Mouse (Mus musculus): ENCODE measurements at regions not wholly inside any gene's neighbourhood (a gene's known extent, or its start where the extent isn't known, plus 50 kb on each side); places are given as distances from the start of the nearest gene placed in this dataset.

DNA sequence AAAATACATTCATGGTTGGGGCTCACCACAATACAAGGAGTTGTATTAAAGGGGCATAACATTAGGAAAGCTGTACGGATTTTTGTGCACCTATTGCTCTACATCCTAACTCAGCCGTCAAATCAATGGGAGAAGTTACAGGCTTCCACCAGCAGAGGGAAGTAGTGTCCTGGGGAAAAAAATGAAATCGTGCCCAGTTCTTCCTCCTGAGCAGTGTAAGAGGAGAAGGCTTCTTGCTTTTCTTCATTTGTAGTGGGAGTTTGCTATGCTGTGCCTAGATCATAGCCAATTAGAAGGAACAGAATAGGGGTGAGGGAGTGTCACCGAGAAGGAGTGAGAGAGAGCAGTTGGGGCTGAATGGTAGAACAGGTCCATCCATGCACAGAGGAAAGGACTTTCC lies 108.7 kb upstream of the Dcbld2 start:
- Histone ChIP-seq H3K4me3 (replicated peaks) (no peak overlapping the region), H3K4me2 (replicated peaks) (no peak overlapping the region), H3K9ac (no peak overlapping the region), H3K27me3 (no peaks in the 10 kb centered on the region), H3K27ac (replicated peaks) (no peak overlapping the region), H3K9me3 (replicated peaks) (no peaks in the 10 kb centered on the region), H3K36me3 (no peaks in the 10 kb centered on the region), H3K4me1 (no peaks in the 10 kb centered on the region)
- peak; percentile 76; the same call in 1 of the 2 replicates for ATAC-seq (ENCODE audit: insufficient number of reproducible peaks, low FRiP score, low TSS enrichment, low read depth)
- WGBS = 10% methylated on average over 4 of the region's 4 CpGs

GRCm38 (mm10) chr16:58300098-58300497 lies 108.1 kb upstream of the Dcbld2 start:
- WGBS = 91% methylated on average over 6 of the region's 6 CpGs
- no peaks in the 10 kb centered on the region for H3K4me1 ChIP-seq
- no peak for ATAC-seq (ENCODE audit: insufficient number of reproducible peaks, low FRiP score, low TSS enrichment, low read depth)
- H3K27ac ChIP-seq (replicated peaks) = no peak overlapping the region
- no peak overlapping the region for H3K4me3 ChIP-seq (replicated peaks)
- H3K4me2 ChIP-seq (replicated peaks) = no peak overlapping the region
- H3K27me3 ChIP-seq = no peaks in the 10 kb centered on the region
- H3K9ac ChIP-seq = no peak overlapping the region
- H3K36me3 ChIP-seq = no peaks in the 10 kb centered on the region
- H3K9me3 ChIP-seq (replicated peaks) = no peaks in the 10 kb centered on the region

GRCm38 (mm10) chr16:58303555-58303954 lies 104.7 kb upstream of the Dcbld2 start:
- H3K27ac ChIP-seq (replicated peaks) = no peak overlapping the region
- H3K9ac ChIP-seq = no peak overlapping the region
- 38% methylated on average over 5 of the region's 5 CpGs for WGBS
- no peak overlapping the region for H3K4me2 ChIP-seq (replicated peaks)
- no peaks in the 10 kb centered on the region for H3K36me3 ChIP-seq
- H3K9me3 ChIP-seq (replicated peaks) = no peaks in the 10 kb centered on the region
- no peaks in the 10 kb centered on the region for H3K27me3 ChIP-seq
- no peak for ATAC-seq (ENCODE audit: insufficient number of reproducible peaks, low FRiP score, low TSS enrichment, low read depth)
- H3K4me3 ChIP-seq (replicated peaks) = no peak overlapping the region
- no peaks in the 10 kb centered on the region for H3K4me1 ChIP-seq

DNA sequence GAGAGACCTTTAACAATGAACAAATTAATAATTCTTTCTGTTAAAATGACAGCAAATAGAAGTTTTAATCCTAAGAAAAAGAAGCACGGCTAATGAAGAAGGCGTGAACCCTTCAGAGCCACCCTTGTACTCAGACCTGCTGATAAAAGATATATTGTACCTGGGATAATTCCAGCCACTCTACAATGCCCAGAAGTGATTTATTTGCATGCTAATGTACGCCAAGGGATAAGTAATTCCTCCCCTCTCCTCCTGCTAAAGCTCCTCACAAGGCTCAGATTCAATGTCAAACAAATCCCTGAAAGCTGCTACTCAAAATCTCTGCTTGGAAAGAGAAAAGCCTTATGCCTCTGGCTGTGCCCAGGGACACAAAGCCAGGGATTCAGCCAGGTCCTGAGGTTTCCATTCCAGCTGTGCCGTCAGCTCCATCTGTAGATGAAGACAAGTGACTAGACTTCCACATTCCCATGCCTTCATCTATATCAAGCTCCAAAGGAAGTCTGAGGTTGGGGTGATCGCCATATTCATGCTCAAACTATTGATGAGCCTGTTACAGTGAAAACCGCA lies 91.3 kb upstream of the Dcbld2 start:
- H3K27me3 ChIP-seq = no peaks in the 10 kb centered on the region
- WGBS = 57% methylated on average over 6 of the region's 6 CpGs
- no peak overlapping the region for H3K27ac ChIP-seq (replicated peaks)
- H3K36me3 ChIP-seq = no peaks in the 10 kb centered on the region
- no peak for ATAC-seq (ENCODE audit: insufficient number of reproducible peaks, low FRiP score, low TSS enrichment, low read depth)
- no peaks in the 10 kb centered on the region for H3K4me1 ChIP-seq
- no peak overlapping the region for H3K4me2 ChIP-seq (replicated peaks)
- no peak overlapping the region for H3K9ac ChIP-seq
- no peak overlapping the region for H3K4me3 ChIP-seq (replicated peaks)
- no peaks in the 10 kb centered on the region for H3K9me3 ChIP-seq (replicated peaks)

DNA sequence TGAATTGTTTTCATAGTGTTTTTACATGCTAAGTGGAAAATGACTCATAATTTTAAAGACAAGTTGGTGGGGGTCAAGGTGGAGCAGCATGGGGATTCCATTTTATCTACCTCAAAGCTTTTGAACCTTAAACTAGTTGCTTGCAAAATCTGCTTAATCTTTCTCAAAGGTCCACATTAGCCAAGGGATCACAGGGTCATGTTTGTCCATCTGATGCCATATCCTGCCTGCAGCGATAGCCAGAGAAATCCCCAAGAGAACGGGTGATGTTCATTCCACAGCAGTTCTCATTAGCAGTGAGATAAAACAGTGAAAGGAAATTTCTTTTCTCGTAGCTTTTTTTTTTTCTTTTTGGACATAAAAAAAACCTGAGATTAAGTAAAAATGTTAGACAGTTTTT lies 77.2 kb upstream of the Dcbld2 start:
- no peak overlapping the region for H3K27ac ChIP-seq (replicated peaks)
- no peaks in the 10 kb centered on the region for H3K27me3 ChIP-seq
- H3K4me3 ChIP-seq (replicated peaks) = no peak overlapping the region
- no peak overlapping the region for H3K4me2 ChIP-seq (replicated peaks)
- 50% methylated on average over 3 of the region's 3 CpGs for WGBS
- H3K4me1 ChIP-seq = no peaks in the 10 kb centered on the region
- no peak for ATAC-seq (ENCODE audit: insufficient number of reproducible peaks, low FRiP score, low TSS enrichment, low read depth)
- H3K9me3 ChIP-seq (replicated peaks) = no peaks in the 10 kb centered on the region
- H3K36me3 ChIP-seq = no peaks in the 10 kb centered on the region
- no peak overlapping the region for H3K9ac ChIP-seq

- Histone ChIP-seq H3K4me2 (replicated peaks) (no peak overlapping the region), H3K27ac (replicated peaks) (no peak overlapping the region), H3K4me3 (replicated peaks) (no peak overlapping the region), H3K9ac (no peak overlapping the region), H3K9me3 (replicated peaks) (no peaks in the 10 kb centered on the region), H3K27me3 (no peaks in the 10 kb centered on the region), H3K4me1 (no peaks in the 10 kb centered on the region), H3K36me3 (no peaks in the 10 kb centered on the region)
- 87% methylated on average over 5 of the region's 5 CpGs for WGBS
- no peak for ATAC-seq (ENCODE audit: insufficient number of reproducible peaks, low FRiP score, low TSS enrichment, low read depth)
These were observed 64.3 kb upstream of the Dcbld2 start for GRCm38 (mm10) chr16:58343921-58344320.

DNA sequence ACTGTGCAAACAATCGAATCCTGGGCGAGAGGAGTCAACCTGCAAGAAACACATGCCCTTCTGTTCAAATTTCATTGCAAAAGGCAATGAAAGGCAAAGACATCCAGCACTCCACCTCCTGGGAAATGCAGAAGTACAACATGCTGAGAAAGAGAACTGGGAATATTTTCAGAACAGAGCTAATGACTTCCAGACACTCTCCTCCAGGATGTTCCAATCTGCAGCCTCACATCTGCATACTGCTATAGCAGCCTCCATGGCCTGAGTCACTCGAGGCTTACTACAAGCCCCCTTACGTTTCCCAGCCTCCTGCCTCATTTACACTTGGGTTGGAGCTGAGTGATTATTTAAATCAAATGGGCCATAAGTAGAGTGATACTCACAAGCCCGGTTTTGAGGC lies 58.9 kb upstream of the Dcbld2 start:
- ATAC-seq (ENCODE audit: insufficient number of reproducible peaks, low FRiP score, low TSS enrichment, low read depth) = peak; percentile 73
- WGBS = 18% methylated on average over 5 of the region's 5 CpGs

GRCm38 (mm10) chr16:58349802-58350201 lies 58.4 kb upstream of the Dcbld2 start:
- H3K4me2 ChIP-seq (replicated peaks) = no peak overlapping the region
- WGBS = 20% methylated on average over 2 of the region's 2 CpGs
- H3K4me1 ChIP-seq = 0 out of 2 replicates have a peak, but pooled peaks cover 11% of the 10 kb centered on the region
- H3K27ac ChIP-seq (replicated peaks) = peak overlapping the region; percentile 24
- no peak for ATAC-seq (ENCODE audit: insufficient number of reproducible peaks, low FRiP score, low TSS enrichment, low read depth)
- H3K9ac ChIP-seq = no peak overlapping the region
- H3K36me3 ChIP-seq = no peaks in the 10 kb centered on the region
- no peaks in the 10 kb centered on the region for H3K9me3 ChIP-seq (replicated peaks)
- H3K27me3 ChIP-seq = no peaks in the 10 kb centered on the region
- H3K4me3 ChIP-seq (replicated peaks) = no peak overlapping the region

More for the DNA sequence above, 58.9 kb upstream of the Dcbld2 start:
- no peaks in the 10 kb centered on the region for H3K27me3 ChIP-seq
- no peak overlapping the region for H3K4me2 ChIP-seq (replicated peaks)
- H3K27ac ChIP-seq (replicated peaks) = peak overlapping the region; percentile 58
- H3K4me1 ChIP-seq = 0 out of 2 replicates have a peak, but pooled peaks cover 9% of the 10 kb centered on the region
- H3K4me3 ChIP-seq (replicated peaks) = no peak overlapping the region
- H3K9ac ChIP-seq = no peak overlapping the region
- H3K9me3 ChIP-seq (replicated peaks) = no peaks in the 10 kb centered on the region
- H3K36me3 ChIP-seq = no peaks in the 10 kb centered on the region

DNA sequence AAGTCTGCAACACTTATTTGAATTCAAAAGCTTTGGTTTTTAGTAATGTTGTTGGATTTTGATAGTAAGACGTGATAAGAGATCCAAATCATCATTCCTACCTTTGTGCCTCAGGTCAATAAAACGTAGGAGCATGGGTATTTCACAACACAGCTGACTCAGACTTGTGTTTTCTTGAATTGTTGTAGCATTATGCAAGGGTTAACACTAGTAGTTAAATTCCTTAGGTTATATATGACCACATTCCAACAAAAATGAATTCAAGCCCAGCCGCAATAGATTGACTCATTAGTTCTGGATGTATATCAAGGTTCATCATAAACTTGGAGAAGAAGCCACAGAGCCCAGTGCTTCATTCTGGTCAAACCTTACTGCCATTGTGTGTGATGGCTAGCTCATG lies 56.1 kb upstream of the Dcbld2 start:
- no peak for ATAC-seq (ENCODE audit: insufficient number of reproducible peaks, low FRiP score, low TSS enrichment, low read depth)
- WGBS = 64% methylated on average over 3 of the region's 3 CpGs

GRCm38 (mm10) chr16:58354551-58354950 lies 53.7 kb upstream of the Dcbld2 start:
- Histone ChIP-seq H3K27ac (replicated peaks) (no peak overlapping the region), H3K4me2 (replicated peaks) (no peak overlapping the region), H3K4me3 (replicated peaks) (no peak overlapping the region), H3K27me3 (no peaks in the 10 kb centered on the region), H3K9me3 (replicated peaks) (no peaks in the 10 kb centered on the region), H3K36me3 (no peaks in the 10 kb centered on the region), H3K4me1 (0 out of 2 replicates have a peak, but pooled peaks cover 10% of the 10 kb centered on the region), H3K9ac (no peak overlapping the region)
- 49% methylated on average over 6 of the region's 6 CpGs for WGBS
- no peak for ATAC-seq (ENCODE audit: insufficient number of reproducible peaks, low FRiP score, low TSS enrichment, low read depth)

More for the DNA sequence above, 56.1 kb upstream of the Dcbld2 start:
- Histone ChIP-seq H3K9me3 (replicated peaks) (no peaks in the 10 kb centered on the region), H3K36me3 (no peaks in the 10 kb centered on the region), H3K27ac (replicated peaks) (no peak overlapping the region), H3K27me3 (no peaks in the 10 kb centered on the region), H3K4me3 (replicated peaks) (no peak overlapping the region), H3K9ac (no peak overlapping the region), H3K4me1 (0 out of 2 replicates have a peak, but pooled peaks cover 11% of the 10 kb centered on the region), H3K4me2 (replicated peaks) (no peak overlapping the region)
